Mouse (Mus musculus) layer of hippocampus, adult 18-20 months (tissue): ENCODE data around the gene Olfr1413. TPM values are rescaled to one million over a fixed set of nuclear protein-coding genes. Genes with fewer than 3 reads are reported as not detected.

Experiments
- DNase-seq, 2 experiments: peaks; one replicate each; pipeline ENCODE4 v3.0.0; 2022; ENCODE audit warnings: low spot score in 2 of 2
- long read RNA-seq: library from polyadenylated mRNA; stranded (forward); transcript quantifications from one replicate; pipeline ENCODE4 v2.0.0, GENCODE M21; 2021
- total RNA-seq, 2 experiments: library from RNA; stranded (reverse); gene quantifications; 2 replicates each; pipeline ENCODE4 v1.2.3; 2021

Gene Olfr1413
- total RNA-seq = not detected
- long read RNA-seq = 0 reads

GRCm38 (mm10) chr1:92571022-92571421 lies at the start of gene Olfr1413:
TSS of gene Olfr1413 (plus strand) at chr1:92571322.
- DNase-seq = no peak

- DNase-seq = peak; percentile 25 to 61
Measured at GRCm38 (mm10) chr1:92521376-92521775, 49.7 kb upstream of the Olfr1413 start.

GRCm38 (mm10) chr1:92523764-92524163 lies 47.4 kb upstream of the Olfr1413 start:
- no peak for DNase-seq

- DNase-seq = no peak
Measured at GRCm38 (mm10) chr1:92536972-92537371, 34.1 kb upstream of the Olfr1413 start.

- no peak for DNase-seq
Measured at GRCm38 (mm10) chr1:92539071-92539470, 32.1 kb upstream of the Olfr1413 start.

GRCm38 (mm10) chr1:92545929-92546328 lies 25.2 kb upstream of the Olfr1413 start:
- no peak for DNase-seq

- DNase-seq = no peak
Measured at GRCm38 (mm10) chr1:92585479-92585878, 14.4 kb downstream of the Olfr1413 start, which contains the start of gene Olfr1412. TSS of gene Olfr1412 (plus strand) at chr1:92585779.

GRCm38 (mm10) chr1:92594111-92594510 lies 23.0 kb downstream of the Olfr1413 start, which contains the start of gene Olfr1411:
TSS of gene Olfr1411 (plus strand) at chr1:92594411.
- no peak for DNase-seq

- no peak for DNase-seq
Measured at GRCm38 (mm10) chr1:92596019-92596418, 24.9 kb downstream of the Olfr1413 start.

- DNase-seq = no peak
Measured at GRCm38 (mm10) chr1:92605482-92605881, 34.4 kb downstream of the Olfr1413 start, which contains the start of gene Olfr1410. TSS of gene Olfr1410 (plus strand) at chr1:92605782.

- no peak for DNase-seq
Measured at GRCm38 (mm10) chr1:92607711-92608110, 36.6 kb downstream of the Olfr1413 start.

- DNase-seq = peak in 1 of 2 experiments; percentile 77
Measured at GRCm38 (mm10) chr1:92611008-92611407, 39.9 kb downstream of the Olfr1413 start.

GRCm38 (mm10) chr1:92613175-92613574 lies 42.1 kb downstream of the Olfr1413 start:
- DNase-seq = no peak

GRCm38 (mm10) chr1:92614516-92614915 lies 43.4 kb downstream of the Olfr1413 start:
- peak in 1 of 2 experiments; percentile 60 for DNase-seq

- DNase-seq = no peak
Measured at GRCm38 (mm10) chr1:92616046-92616445, 44.9 kb downstream of the Olfr1413 start.

GRCm38 (mm10) chr1:92617488-92617887 lies 46.4 kb downstream of the Olfr1413 start, which contains the start of gene Olfr12:
TSS of gene Olfr12 (plus strand) at chr1:92617788.
- no peak for DNase-seq

GRCm38 (mm10) chr1:92618360-92618759 lies 47.2 kb downstream of the Olfr1413 start:
- DNase-seq = no peak

Other genes starting within 250 kb of the Olfr1413 start
- gene Ndufa10, start 97.5 kb upstream of the Olfr1413 start, total RNA-seq = 100 to 1,000 TPM; 249 to 266 TPM
- gene Olfr1416, start 86.2 kb upstream of the Olfr1413 start, total RNA-seq = not detected
- not detected for gene Olfr1415, start 75.2 kb upstream of the Olfr1413 start, total RNA-seq
- not detected for gene Olfr1414, start 52.7 kb upstream of the Olfr1413 start, total RNA-seq
- not detected for gene Olfr1412, start 14.5 kb downstream of the Olfr1413 start, total RNA-seq
- not detected for gene Olfr1411, start 23.1 kb downstream of the Olfr1413 start, total RNA-seq
- gene Olfr1410, start 34.5 kb downstream of the Olfr1413 start, total RNA-seq = not detected
- gene Olfr12, start 46.5 kb downstream of the Olfr1413 start, total RNA-seq = not detected
- 100 to 1,000 TPM; 321 to 334 TPM for gene Cops9, start 70.7 kb downstream of the Olfr1413 start, total RNA-seq
- 1 to 10 TPM in 1 of 2 experiments, under 1 TPM in 1; 0.91 to 1.0 TPM for gene Otos, start 77.5 kb downstream of the Olfr1413 start, total RNA-seq